Mouse (Mus musculus) right cerebral cortex, postnatal 4 days (tissue): ENCODE data around the gene Slc38a1.

Source experiments
- DNase-seq: peaks from one replicate; pipeline ENCODE4 v3.0.0-alpha.2; 2022

The Slc38a1 gene

GRCm38 (mm10) chr15:96551569-96552380 is 90.9 kb downstream of the Slc38a1 start:
- DNase-seq: no peak

GRCm38 (mm10) chr15:96551107-96551506 is 91.6 kb downstream of the Slc38a1 start:
- DNase-seq: no peak

- no peak for DNase-seq
Measured at GRCm38 (mm10) chr15:96548363-96548762, 94.3 kb downstream of the Slc38a1 start.

- peak; percentile 42 for DNase-seq
Measured at GRCm38 (mm10) chr15:96547256-96548195, 95.2 kb downstream of the Slc38a1 start.

DNA sequence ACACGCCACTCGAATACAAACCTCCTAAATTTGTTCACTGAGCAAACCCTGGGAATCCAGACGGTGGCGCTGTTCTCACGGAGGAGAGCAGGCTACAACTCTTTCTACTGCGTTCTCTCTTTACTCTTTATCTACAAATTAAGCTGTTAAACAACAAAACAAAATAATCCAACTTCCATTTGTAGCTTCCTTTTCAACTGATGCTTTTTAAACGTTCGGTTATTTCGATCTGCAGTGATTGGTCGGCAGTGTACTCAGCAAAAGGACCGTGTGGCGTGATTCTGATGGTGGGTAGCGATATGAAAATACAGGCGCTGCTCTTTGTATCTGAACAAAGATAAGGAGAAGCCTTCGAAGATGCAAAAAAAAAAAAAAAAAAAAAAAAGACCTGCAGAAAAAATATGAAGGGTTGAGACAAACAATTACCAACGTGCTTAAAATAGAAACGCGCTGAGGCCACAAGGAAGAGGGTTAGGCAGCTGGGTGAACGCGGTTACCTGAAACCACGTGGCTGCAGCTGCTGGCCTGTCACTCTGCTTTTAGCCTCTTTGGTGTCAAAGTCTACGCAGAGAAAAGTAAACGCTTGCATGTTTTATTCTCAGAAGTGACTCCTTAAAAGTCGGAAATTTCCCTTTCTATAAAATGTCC is 99.4 kb downstream of the Slc38a1 start:
- peak; percentile 81 for DNase-seq

GRCm38 (mm10) chr15:96542135-96542534 is 100.6 kb downstream of the Slc38a1 start:
- DNase-seq: no peak

DNA sequence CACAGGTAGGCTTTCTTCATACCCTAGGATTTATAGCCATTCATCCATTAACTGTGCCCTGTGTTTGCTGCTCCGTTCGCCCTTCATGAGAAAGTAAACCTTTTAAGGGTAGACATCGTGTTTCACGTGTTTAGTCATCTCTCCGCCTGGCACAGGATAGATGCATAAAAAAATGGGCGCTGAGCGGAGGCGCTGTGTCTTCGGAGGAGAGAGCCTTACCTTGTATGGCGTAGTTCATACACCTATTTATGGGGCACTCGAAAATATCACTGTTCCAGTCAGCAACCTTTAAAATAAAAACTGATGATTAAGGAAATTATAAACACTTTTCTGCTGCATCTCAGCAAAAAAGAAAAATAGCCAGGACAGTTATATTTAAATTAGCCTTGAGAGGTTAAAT is 105.4 kb downstream of the Slc38a1 start:
- no peak for DNase-seq

DNA sequence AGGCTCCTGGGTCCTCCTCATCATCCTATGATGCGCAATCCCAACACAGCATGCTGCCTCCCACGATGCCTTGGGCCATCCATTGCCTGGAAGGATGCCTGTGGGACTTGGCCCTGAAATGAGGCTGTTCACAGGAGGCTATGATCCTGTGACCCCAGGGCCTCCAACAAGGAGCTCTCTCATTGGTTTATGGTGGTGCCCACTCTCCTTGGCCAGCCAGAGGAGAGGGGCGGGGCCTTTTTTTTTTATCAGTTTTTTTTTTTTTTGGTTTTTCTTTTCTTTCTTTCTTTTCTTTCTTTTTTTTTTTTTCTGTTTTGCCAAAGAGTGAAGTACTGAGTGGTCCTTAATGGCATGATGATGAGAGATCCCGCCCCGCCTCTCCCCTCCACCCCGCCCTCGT is 106.3 kb downstream of the Slc38a1 start:
- DNase-seq: no peak

GRCm38 (mm10) chr15:96527686-96528085 is 115.0 kb downstream of the Slc38a1 start:
- no peak for DNase-seq

DNA sequence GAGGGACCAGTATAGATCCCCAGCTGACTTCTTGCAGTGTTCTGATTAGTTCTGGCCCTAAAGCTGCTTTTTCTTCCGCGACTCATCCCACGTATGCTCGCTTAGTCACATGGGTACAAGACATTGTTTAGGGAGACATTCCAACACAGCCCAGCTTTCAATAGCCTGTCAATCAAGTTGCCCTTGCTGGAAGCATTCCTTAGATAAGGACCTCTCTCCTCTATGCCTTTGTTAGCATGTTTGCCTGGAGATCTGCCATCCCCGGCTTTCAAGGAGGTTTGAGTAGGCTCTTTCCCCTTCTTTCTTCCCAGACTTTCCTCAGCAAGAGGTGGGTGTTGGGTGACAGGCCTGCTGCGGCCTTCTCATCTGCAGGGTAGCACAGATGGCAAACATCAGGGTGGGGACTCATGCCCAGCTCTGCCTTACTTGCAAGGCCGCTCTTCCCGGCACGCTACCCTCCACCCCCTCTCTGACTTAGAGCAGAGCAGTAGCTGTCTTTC is 118.4 kb downstream of the Slc38a1 start:
- no peak for DNase-seq
